ENCODE assay signal across 18 mouse cellular contexts in the genomic region with DNA sequence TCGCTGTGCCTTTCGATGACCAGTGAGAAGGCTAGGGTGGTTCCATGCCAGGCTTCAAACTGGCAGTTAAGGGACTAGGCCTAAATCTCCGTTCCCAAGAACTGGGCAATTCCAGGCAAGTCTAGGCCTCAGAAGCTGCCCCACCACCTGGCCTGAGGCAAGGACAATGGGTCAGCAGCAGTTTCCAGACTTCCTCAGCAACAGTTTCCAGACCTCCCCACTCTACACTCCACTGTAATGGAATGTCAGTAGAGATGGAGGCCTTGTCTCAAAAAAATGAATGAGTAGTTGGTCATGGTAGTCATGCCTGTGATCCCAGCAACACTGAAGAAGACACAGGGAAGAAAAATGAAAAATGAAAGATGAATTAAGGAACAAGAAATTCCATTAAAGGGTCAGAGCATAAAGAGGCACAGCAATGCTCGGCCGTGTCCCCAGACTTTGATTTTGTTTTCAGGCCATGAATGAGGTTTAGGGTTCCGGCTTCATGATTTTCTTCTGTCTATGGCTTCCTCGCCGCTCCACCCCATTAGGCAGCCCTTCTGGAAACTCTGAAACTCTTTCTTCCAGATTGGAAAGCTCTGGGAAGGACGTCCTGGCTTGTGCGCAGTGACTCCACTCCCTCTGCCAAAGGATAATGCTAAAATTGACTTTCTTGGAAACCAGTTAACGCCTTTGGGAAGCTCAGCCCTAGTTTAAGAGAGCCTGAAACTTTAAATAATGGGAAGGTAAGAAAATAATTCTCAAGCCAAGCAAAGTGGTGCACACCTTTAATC. TPM values are rescaled to one million over a fixed set of nuclear protein-coding genes. Genes with fewer than 3 reads are reported as not detected.
A peak's percentile ranks its signal among the peaks of the same experiment; 100 is the strongest.
DNase-seq lines count a peak whose midpoint lies in the region; TF ChIP-seq lines count a peak whose summit lies in the region.
"Had no signal": no experiment of that assay in that cellular context is flagged by ENCODE, and none has a peak within 500 bp of the region (broad histone marks: within the 10 kb centered on the region; RNA-seq: fewer than 3 reads in every experiment).

No protein-coding gene starts in this region.

- peaks cover 73% of the 10 kb centered on the region for H3K4me1 ChIP-seq in E14TG2a.4 (replicated peaks; ENCODE audit: low read depth, low read length)

- peak; percentile 48 for DNase-seq in gastrocnemius, adult 2 months
- no peak for DNase-seq in gastrocnemius, postnatal 14 days
- peak; percentile 52 for DNase-seq in heart, adult 8-10 months (ENCODE audit: low spot score)
- DNase-seq in heart, postnatal 4 days: no peak
- DNase-seq in NIH3T3 (ENCODE audit: low read depth): peak; percentile 40
- no peak for DNase-seq in urinary bladder, adult 18-20 months (ENCODE audit: low spot score in 2 of 2)
- DNase-seq: adrenal gland, postnatal 10 days; cerebellum, adult 11 months; cerebellum, adult 8-10 months; cerebellum, postnatal 14 days; embryo, embryonic 11 days; gastrocnemius, postnatal 36 days had no signal

- H3K4me3 ChIP-seq in gastrocnemius, adult 2 months: no peak overlapping the region
- H3K4me3 ChIP-seq in E14TG2a.4 (replicated peaks; ENCODE audit: low read length): peak overlapping the region; percentile 35; the same call in 1 of the 2 replicates
- H3K4me3 ChIP-seq: embryonic facial prominence, embryonic 15.5 days; forebrain, embryonic 15.5 days; hindbrain, embryonic 15.5 days had no signal

- H3K36me3 ChIP-seq in E14TG2a.4 (ENCODE audit: insufficient read depth, low read length): peaks cover 3% of the 10 kb centered on the region; the same call in 1 of the 2 replicates
- H3K36me3 ChIP-seq: embryonic facial prominence, embryonic 15.5 days; forebrain, embryonic 15.5 days; G1E; hindbrain, embryonic 15.5 days had no signal

- TF ChIP-seq CTCF in gastrocnemius, adult 2 months (IDR thresholded peaks at IDR 0.05): no peak
- TF ChIP-seq CTCF in E14TG2a.4 (conservative IDR thresholded peaks at IDR 0.05; ENCODE audit: low read length): no peak

- intact Hi-C loops in gastrocnemius, adult 2 months (cut with DNase I): no loop called here
- intact Hi-C loops in gastrocnemius, postnatal 14 days (cut with DNase I; ENCODE audit: low total_unique reads): loop anchor here (10.0 kb wide), 1 partner anchor 53 kb away; no protein-coding TSS in a partner anchor

- H3K27me3 ChIP-seq in E14TG2a.4 (ENCODE audit: insufficient read depth, low read length): no peaks in the 10 kb centered on the region
- H3K27me3 ChIP-seq: embryonic facial prominence, embryonic 15.5 days; forebrain, embryonic 15.5 days had no signal

- peak overlapping the region; percentile 70 for H3K27ac ChIP-seq in gastrocnemius, adult 2 months
- H3K27ac ChIP-seq: embryonic facial prominence, embryonic 15.5 days; forebrain, embryonic 15.5 days; hindbrain, embryonic 15.5 days had no signal

- H3K9me3 ChIP-seq in E14TG2a.4 (ENCODE audit: low read length): no peaks in the 10 kb centered on the region
- H3K9me3 ChIP-seq: embryonic facial prominence, embryonic 15.5 days; forebrain, embryonic 15.5 days; G1E; hindbrain, embryonic 15.5 days had no signal

RNA-seq across cellular contexts. Expression of a gene that starts 8.0 kb away (rescaled TPM):
- total RNA-seq in gastrocnemius, adult 2 months (2021): 10 to 100 TPM; 34.1 to 50.7 TPM
- 10 to 100 TPM; 32.0 to 36.0 TPM for total RNA-seq in gastrocnemius, postnatal 14 days (2021)
- 10 to 100 TPM; 49.9 to 64.7 (median 56.9) TPM for total RNA-seq in heart, adult 8-10 months (2022)
- total RNA-seq in heart, postnatal 4 days (2021): 10 to 100 TPM; 45.1 to 47.3 TPM

RNA-seq across cellular contexts. Expression of a gene that starts 27.0 kb away (rescaled TPM):
- 10 to 100 TPM; 57.6 to 77.2 TPM for total RNA-seq in gastrocnemius, adult 2 months (2021)
- total RNA-seq in gastrocnemius, postnatal 14 days (2021): 10 to 100 TPM; 46.3 to 54.3 TPM
- total RNA-seq in heart, adult 8-10 months (2022): 10 to 100 TPM; 78.1 to 82.3 (median 79.1) TPM
- 10 to 100 TPM; 85.9 to 97.2 TPM for total RNA-seq in heart, postnatal 4 days (2021)

RNA-seq across cellular contexts. Expression of a gene that starts 44.4 kb away (rescaled TPM):
- under 1 TPM in 1 of 2 experiments, not detected in 1; 0.03 TPM for total RNA-seq in gastrocnemius, adult 2 months (2021)
- total RNA-seq in gastrocnemius, postnatal 14 days (2021): under 1 TPM in 1 of 2 experiments, not detected in 1; 0.27 TPM
- total RNA-seq in heart, adult 8-10 months (2022): under 1 TPM in 3 of 4 experiments, not detected in 1; 0.06 to 0.12 (median 0.06) TPM
- total RNA-seq in heart, postnatal 4 days (2021): under 1 TPM; 0.05 to 0.17 TPM
- total RNA-seq: common myeloid progenitor, adult 5-6 weeks had no signal

RNA-seq across cellular contexts. Expression of a gene that starts 54.9 kb away (rescaled TPM):
- 10 to 100 TPM; 43.2 to 48.6 TPM for total RNA-seq in gastrocnemius, adult 2 months (2021)
- total RNA-seq in gastrocnemius, postnatal 14 days (2021): 10 to 100 TPM; 32.4 to 36.2 TPM
- total RNA-seq in heart, adult 8-10 months (2022): 10 to 100 TPM; 19.2 to 23.4 (median 20.0) TPM
- 10 to 100 TPM; 24.2 to 28.9 TPM for total RNA-seq in heart, postnatal 4 days (2021)

Comparison
In these comparisons a context has a peak if more than half of its experiments do, and no peak if none do; other contexts are left out.
1. DNase-seq: peak in gastrocnemius, adult 2 months (single experiment), heart, adult 8-10 months (single experiment) and NIH3T3 (single experiment); none in gastrocnemius, postnatal 14 days (single experiment), heart, postnatal 4 days (single experiment) and urinary bladder, adult 18-20 months (0 of 2).